Mouse (Mus musculus): ENCODE results near the gene Fam170b. TPM values are rescaled to one million over a fixed set of nuclear protein-coding genes. Genes with fewer than 3 reads are reported as not detected.

Gene Fam170b
- not detected for polyA plus RNA-seq (2021)

DNA sequence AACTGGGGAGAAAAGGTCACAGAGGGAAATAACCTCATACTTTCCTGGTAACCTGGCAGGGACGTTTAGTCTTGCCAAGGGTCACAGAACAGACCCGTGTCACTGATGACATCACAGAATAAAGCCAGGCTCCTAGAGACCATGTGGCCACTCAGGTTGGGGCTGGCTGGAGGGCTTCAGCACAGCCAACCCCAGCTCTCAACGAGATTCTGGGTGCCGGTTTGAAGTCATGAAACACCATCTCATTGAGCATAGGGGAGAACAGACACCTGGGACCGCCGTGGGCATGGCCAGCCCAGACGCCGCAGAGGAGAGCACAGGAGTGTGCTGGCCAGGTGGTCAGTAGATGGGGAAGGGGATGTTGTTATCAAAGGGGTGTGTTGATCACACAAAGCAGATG lies at the start of gene Fam170b:
TSS of gene Fam170b (plus strand) at position 116 of the 400 bp plus-strand sequence.
- no peak for DNase-seq (ENCODE audit: low read depth, low spot score)
- in situ Hi-C loops (cut with MboI; ENCODE audit: low pct_unique_long_range_greater_than_20kb): no loop called here
- ATAC-seq: no peak
- H3K27me3 ChIP-seq: peaks cover 24% of the 10 kb centered on the region
- ChIA-PET POLR2A (no interaction called here), CTCF (no interaction called here)
- TF ChIP-seq CTCF (IDR thresholded peaks at IDR 0.05): no peak

DNA sequence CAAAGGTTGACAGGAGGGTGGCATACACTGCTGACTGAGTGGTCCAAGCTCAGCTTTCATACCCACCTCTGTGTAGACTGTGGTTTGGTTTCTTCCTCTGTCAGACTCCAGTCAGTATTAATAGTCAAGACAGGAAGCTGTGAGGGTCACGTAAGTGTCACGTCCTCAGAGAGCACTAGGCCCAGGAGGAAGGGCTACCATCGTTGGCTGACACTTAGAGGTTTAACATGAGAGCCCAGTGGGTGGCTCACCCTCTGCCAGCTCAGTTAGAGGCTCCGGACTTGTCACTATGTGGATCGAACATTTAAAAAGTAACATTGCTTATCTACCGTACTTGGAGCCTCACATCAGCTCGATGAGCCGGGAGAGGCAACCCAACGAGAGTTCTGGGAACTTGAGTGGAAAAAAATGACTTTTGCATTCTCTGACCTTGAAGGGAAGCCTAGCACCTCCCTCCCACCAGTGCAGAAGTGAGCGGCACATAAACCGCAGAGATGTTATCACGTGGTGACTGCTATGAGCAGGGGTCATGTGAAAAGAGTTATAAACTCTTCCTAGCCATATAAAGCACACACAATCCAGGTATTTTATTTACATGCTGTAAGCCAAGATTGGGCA lies 49.5 kb upstream of the Fam170b start:
- POLR2A ChIA-PET: no interaction called here
- no peak for ATAC-seq
- no peak for TF ChIP-seq CTCF (IDR thresholded peaks at IDR 0.05)
- CTCF ChIA-PET: no interaction called here
- peaks cover 6% of the 10 kb centered on the region for H3K27me3 ChIP-seq
- in situ Hi-C loops (cut with MboI; ENCODE audit: low pct_unique_long_range_greater_than_20kb): no loop called here
- DNase-seq (ENCODE audit: low read depth, low spot score): no peak

DNA sequence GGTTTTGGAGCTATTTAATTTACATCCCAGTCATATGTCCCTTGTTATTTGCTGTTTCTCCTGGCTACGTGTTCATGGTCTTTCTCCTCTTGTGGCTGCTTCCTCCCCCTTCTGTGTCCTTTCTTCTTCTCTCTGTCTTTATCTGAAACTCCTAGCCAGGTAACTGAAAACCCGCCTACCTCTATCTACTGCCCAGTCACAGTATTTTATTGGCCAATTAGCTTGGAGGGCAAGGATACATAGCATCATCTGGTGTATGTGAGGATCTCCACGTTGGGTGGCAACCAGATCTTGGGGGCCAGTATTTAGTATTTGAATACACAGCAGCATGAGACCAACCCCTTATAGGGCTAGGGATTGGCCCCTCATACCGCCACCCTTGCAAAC lies 49.0 kb upstream of the Fam170b start:
- ChIA-PET CTCF (no interaction called here), POLR2A (no interaction called here)
- in situ Hi-C loops (cut with MboI; ENCODE audit: low pct_unique_long_range_greater_than_20kb): no loop called here
- no peak for DNase-seq (ENCODE audit: low read depth, low spot score)
- peaks cover 11% of the 10 kb centered on the region for H3K27me3 ChIP-seq
- no peak for ATAC-seq
- TF ChIP-seq CTCF (IDR thresholded peaks at IDR 0.05): no peak

DNA sequence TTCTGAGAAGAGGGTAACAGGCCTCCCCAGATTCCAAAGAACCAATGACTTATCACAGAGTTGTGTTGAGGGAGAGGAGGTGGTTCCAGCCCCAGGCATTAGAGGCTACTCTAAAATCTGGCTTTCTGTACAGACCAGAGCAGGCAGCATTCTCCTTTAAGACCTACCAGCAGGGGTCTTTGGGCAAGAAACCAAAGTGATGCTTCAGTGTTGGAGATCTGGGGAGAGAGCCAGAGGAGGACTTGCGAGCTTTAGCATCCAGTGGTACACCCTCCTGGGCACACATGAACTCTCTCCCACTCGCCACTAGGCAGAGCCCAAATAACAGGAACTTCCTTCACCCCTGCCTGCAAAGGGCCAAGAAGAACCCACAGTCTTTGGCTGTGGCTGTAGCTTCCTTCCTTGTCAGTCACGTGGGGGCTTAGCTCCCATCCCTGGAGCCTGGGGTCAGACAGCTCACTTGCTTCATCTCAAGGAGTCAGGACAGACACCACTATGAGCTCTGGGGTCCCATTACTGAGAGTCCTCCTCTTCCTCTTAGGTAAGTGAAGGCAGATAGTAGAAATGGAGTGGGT lies 48.1 kb upstream of the Fam170b start, which contains the start of gene Tmem273:
TSS of gene Tmem273 (plus strand) at position 408 of the 575 bp plus-strand sequence.
- no peak for TF ChIP-seq CTCF (IDR thresholded peaks at IDR 0.05)
- DNase-seq (ENCODE audit: low read depth, low spot score): no peak
- ChIA-PET CTCF (no interaction called here), POLR2A (no interaction called here)
- no peak for ATAC-seq
- peaks cover 16% of the 10 kb centered on the region for H3K27me3 ChIP-seq
- in situ Hi-C loops (cut with MboI; ENCODE audit: low pct_unique_long_range_greater_than_20kb): no loop called here

DNA sequence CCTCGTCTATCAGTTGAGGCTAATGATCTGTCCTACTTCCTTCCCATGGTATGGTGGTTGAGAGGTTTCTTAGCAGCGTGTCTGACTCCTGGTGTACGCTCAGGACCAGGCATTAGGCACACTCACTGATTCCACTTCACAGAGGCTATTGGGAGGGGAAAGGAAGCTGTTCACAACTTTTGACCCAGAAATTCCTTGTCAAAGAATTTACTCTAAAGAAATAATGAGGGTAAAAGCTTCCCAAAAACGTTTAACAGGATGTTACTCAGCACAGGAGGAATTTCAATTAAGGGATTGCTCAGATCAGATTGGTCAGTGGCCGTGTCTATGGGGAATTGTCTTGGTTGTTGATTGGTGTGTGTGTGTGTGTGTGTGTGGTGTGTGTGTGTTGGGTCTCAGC lies 46.1 kb upstream of the Fam170b start:
- CTCF ChIA-PET: interaction anchor here (0.6 kb wide), 1 partner anchor 9 kb away, joined by 3 read pairs; no protein-coding TSS in a partner anchor
- POLR2A ChIA-PET: interaction anchor here (0.7 kb wide), 1 partner anchor 143 kb away, joined by 4 read pairs; no protein-coding TSS in a partner anchor
- TF ChIP-seq CTCF (IDR thresholded peaks at IDR 0.05): no peak
- no peak for DNase-seq (ENCODE audit: low read depth, low spot score)
- in situ Hi-C loops (cut with MboI; ENCODE audit: low pct_unique_long_range_greater_than_20kb): no loop called here
- peaks cover 16% of the 10 kb centered on the region for H3K27me3 ChIP-seq
- no peak for ATAC-seq

DNA sequence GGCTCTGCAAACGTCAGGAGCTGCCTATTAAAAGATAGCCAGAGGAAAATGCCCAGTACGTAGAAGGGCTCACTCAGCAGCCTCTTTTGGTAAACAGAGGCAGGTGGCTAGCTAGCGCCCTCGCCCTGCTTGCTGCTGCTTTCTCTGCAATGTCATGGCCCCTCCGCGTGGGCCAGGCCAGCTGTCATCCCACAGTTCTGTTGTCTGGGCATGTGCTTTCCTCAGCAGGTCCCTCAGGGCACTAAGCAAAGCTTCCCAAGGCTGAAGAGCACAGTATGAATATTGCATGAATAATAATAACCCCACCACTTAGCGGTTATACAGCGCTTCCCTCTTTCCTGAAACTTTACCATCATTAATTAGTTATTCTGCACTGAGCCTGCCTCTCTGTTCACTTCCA lies 37.4 kb upstream of the Fam170b start:
- in situ Hi-C loops (cut with MboI; ENCODE audit: low pct_unique_long_range_greater_than_20kb): no loop called here
- ChIA-PET POLR2A (no interaction called here), CTCF (interaction anchor here (0.6 to 1.3 kb wide), 2 partner anchors 9 to 29 kb away, joined by 3 read pairs; no protein-coding TSS in a partner anchor)
- no peak for TF ChIP-seq CTCF (IDR thresholded peaks at IDR 0.05)
- no peak for DNase-seq (ENCODE audit: low read depth, low spot score)
- ATAC-seq: no peak
- peaks cover 24% of the 10 kb centered on the region for H3K27me3 ChIP-seq

DNA sequence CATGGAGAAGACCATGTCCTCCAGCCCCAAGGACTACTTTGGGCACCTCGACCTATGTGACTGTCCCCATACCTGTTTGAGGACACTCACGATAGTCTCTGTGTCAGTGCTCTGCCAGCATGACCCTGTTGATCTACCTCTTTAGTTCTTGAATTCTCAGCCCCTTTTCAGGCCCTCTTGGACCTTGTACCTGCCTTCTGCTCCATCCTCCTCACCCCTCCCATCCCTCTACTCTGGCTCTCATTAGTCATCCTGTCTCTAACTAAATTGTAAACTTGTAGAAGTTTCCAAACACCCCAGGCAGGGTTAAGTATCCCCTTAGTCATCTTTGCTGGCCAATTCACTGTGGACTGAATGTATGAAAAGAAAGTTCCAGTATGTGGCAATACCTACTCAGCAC lies 36.0 kb upstream of the Fam170b start:
- in situ Hi-C loops (cut with MboI; ENCODE audit: low pct_unique_long_range_greater_than_20kb): no loop called here

DNA sequence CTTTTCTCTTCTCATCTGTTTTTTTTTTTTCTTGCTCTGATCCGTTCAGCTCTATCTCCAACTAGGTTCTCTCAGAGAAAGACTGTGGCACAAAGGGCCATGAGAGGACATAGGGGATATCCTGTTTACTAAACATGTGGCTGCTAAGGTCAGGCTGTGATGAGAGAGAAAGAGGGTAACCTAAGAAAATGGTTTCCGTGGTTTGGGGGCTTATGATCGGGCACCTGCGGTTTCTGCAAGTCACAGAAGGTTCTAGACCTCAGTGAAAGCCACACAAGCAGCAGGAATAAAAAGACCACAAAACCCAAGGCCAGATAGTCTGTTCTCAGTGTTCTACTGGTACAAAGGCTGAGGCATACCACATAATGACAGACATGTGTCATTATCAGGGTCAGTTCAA lies 35.4 kb upstream of the Fam170b start:
- DNase-seq (ENCODE audit: low read depth, low spot score) (no peak), ATAC-seq (no peak)
- in situ Hi-C loops (cut with MboI; ENCODE audit: low pct_unique_long_range_greater_than_20kb): no loop called here
- ChIA-PET CTCF (no interaction called here), POLR2A (no interaction called here)
- H3K27me3 ChIP-seq: peaks cover 18% of the 10 kb centered on the region
- no peak for TF ChIP-seq CTCF (IDR thresholded peaks at IDR 0.05)

More for the DNA sequence above, 36.0 kb upstream of the Fam170b start:
- ChIA-PET CTCF (interaction anchor here (1.3 kb wide), 1 partner anchor 30 kb away, joined by 3 read pairs; no protein-coding TSS in a partner anchor), POLR2A (no interaction called here)
- no peak for ATAC-seq
- DNase-seq (ENCODE audit: low read depth, low spot score): no peak
- H3K27me3 ChIP-seq: peaks cover 18% of the 10 kb centered on the region
- TF ChIP-seq CTCF (IDR thresholded peaks at IDR 0.05): no peak

DNA sequence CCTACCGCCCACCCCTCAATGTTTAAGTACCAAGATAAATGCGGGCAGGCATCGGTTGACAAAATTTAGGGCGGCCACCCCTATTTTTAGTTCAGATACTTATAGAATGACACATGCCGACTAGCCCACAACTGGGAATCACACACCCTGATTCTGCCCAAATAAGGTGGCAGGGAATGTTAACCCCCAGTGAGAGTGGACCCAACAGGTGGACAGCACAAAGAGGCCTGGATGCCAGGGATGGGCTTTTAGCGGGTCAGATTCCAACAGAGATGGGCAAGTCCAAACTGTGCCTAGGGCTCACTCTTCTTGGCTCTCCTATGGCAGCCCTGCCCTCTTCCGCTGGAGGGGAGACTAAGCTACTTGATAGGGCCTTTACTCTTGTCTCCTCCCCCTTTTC lies 33.7 kb upstream of the Fam170b start:
- ChIA-PET POLR2A (no interaction called here), CTCF (no interaction called here)
- in situ Hi-C loops (cut with MboI; ENCODE audit: low pct_unique_long_range_greater_than_20kb): loop anchor here (10.0 kb wide), 1 partner anchor 195 kb away; no protein-coding TSS in a partner anchor
- DNase-seq (ENCODE audit: low read depth, low spot score) (no peak), ATAC-seq (no peak)
- peaks cover 15% of the 10 kb centered on the region for H3K27me3 ChIP-seq
- no peak for TF ChIP-seq CTCF (IDR thresholded peaks at IDR 0.05)

DNA sequence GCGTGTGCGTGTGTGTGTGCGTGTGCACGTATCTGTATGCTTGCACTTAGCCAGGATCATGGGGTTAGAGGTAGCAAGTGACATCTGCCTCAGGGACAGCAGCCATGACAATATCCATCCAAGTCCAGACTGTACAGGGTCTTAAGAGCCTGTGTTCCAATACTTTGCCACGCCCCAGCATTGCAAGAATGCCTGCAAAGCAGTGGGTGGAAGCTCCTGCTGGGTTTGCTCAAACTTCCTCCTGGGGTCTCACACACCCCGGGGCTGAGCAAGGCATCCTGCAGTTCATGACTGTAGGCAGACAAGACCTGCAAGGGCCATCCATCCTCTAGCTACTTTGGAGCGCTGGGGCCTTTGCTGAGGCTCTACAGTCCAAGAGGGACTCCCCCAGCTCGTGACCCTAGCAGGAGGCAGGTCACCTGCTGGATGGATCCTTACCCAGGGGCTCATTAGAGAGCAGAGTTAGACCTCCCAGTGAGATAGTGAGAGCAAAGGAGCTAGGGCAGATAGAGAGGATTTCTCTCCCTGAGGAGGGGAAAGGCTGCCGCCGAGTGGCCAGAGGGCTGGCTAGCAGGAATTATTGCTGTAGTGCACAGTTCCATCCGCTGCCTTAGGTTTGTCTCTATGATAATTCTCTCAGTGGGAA lies 32.6 kb upstream of the Fam170b start:
- H3K27me3 ChIP-seq: peaks cover 15% of the 10 kb centered on the region
- no peak for DNase-seq (ENCODE audit: low read depth, low spot score)
- POLR2A ChIA-PET: no interaction called here
- no peak for TF ChIP-seq CTCF (IDR thresholded peaks at IDR 0.05)
- CTCF ChIA-PET: no interaction called here
- in situ Hi-C loops (cut with MboI; ENCODE audit: low pct_unique_long_range_greater_than_20kb): loop anchor here (10.0 kb wide), 1 partner anchor 196 kb away; no protein-coding TSS in a partner anchor
- ATAC-seq: no peak

DNA sequence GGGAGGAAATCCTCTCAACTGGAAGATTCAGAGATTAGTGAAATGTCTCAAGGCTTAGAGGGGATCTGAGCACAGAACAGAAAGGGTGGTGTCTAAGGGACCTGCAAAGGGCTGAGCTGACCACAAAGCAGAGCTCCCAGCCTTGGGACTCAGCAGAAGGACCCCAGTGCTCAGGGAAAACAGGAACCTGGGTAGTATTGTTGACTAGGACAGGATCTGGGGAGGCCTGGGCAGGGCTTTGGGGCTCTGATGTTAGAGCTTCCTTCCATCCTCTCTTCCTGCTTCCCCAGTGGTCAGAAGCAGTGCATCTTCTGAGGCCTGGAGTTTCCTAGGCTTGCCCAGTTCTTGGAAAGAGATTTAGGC lies 32.1 kb upstream of the Fam170b start:
- in situ Hi-C loops (cut with MboI; ENCODE audit: low pct_unique_long_range_greater_than_20kb): loop anchor here (10.0 kb wide), 1 partner anchor 197 kb away; no protein-coding TSS in a partner anchor
- no peak for TF ChIP-seq CTCF (IDR thresholded peaks at IDR 0.05)
- ChIA-PET CTCF (no interaction called here), POLR2A (no interaction called here)
- peaks cover 15% of the 10 kb centered on the region for H3K27me3 ChIP-seq
- ATAC-seq (no peak), DNase-seq (ENCODE audit: low read depth, low spot score) (no peak)

Data from Patski (cell line).